Mouse (Mus musculus): ENCODE data around the gene Galns.
"Not testable (repeated sequence)": the region's sequence is repeated elsewhere in the genome, so short reads cannot be mapped to it uniquely, and the experiment has no call there.

The Galns gene

DNA sequence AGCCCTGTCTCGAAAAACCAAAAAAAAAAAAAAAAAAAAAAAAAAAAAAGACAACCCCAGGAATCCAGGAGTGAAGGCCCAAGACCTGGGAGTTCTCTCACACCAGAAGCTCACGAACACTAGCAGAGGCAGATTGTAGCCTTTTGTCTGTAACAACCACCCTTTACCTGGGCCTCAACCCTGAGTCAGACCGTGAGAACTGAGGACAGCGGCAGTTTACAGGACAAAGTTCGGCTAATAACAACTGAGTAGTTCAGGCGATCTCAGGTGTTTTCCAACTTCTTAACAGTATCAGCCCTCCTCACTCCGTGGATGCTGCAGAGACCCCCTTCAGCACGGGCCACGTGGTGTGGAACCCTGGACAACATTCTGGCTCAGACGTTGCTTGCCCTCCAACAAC is 24.5 kb downstream of the Galns start:
- no peak for DNase-seq

DNA sequence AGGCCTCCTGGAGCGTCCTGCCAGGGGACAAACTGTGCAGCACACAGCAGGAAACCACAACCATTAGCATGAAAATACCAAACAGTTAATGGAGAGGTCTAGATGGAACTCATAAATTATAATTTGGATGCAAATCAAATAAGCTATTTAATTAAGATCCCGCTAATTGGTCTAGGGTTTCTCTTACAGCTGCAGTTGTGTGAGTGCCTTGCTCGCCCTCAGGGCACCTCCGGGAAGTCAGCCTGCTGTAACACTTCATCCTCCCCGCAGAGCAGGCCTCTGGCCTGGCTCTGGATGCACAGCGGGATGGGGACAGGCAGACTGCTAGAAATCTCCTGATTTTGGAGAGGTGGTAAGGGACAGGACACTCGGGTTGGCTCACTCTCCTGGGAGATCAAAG is 25.1 kb downstream of the Galns start:
- no peak for DNase-seq

DNA sequence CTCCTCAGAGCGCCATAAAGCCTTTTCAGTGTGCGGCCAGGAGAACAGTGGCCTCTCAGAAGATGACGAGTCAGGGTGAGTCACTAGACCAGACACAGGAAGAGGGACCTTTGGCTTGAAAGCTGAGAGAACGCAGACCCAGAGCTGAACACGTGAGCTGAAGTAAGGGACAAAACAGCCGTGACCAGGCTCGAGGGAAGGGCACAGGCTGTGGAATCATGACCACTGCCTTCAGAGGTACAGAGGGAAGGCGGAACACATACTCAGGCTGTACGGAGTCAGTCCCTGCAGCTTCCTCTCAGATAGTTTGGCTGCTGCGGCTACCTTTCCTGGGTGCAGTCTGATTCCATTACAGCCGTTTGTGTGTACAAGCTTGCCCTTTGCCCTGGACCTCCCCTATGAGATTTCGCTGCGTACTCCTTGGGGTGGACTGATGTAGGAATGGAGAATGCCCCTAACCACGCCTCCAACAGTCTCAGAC is 25.8 kb downstream of the Galns start:
- no peak for DNase-seq

DNA sequence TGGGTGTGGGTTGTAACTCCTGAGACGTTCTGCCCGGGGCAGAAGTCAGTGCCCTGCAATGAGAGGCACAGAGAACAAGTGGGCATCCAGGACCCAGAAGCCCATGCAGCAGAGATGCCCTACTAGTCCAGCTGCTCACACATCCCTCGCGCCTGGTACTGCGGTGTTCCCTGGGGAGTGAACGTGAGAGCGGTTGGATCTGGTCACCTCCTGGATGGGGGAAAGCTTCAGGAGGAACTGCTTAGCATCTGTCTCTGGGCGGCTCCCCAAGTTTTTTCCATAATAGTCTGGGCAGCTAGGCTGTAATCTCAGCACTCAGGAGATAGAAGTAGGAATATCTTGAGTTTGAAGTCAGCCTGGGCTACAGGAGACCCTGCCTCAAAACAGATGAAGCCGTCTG is 26.3 kb downstream of the Galns start:
- DNase-seq, result no peak

DNA sequence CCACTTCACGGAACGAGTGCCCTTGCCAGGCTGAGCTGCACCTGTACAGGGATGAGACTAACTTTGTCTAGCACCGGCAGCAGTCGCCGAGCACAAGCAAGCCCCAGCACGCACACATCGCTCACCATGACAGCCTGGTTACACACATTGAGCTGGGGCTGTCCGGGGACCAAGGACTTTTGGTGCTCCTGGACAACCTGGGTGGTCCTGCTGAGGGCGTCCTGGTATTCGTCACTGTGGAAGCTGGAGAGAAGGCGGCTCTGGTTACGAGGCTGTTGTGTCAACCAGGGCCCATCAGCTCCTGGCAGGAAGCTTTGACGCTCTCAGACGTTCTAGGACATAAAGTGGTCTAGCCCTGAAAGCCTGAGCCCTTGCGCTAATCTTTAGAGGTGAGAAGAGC is 30.3 kb downstream of the Galns start:
- DNase-seq, result no peak

DNA sequence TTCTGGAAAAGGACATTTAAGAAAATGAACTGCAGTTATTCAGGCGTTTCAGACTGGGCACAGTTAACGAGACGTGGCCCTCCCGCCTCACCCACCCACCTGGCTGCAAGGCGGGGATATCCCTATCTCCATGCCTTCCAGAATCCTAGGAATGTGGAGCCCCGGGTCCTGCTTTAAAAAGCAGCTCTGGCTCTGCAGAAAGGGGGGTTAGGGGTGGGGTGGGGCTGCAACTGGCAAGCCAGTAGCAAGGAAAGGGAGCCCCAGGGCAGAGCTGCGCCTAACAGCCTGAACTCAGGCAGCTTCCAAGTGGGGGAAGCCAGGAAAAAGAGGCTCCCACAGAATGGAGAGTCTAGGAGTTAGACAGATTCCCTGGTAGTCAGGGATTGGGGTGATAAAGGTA is 32.1 kb downstream of the Galns start:
- DNase-seq, result no peak

DNA sequence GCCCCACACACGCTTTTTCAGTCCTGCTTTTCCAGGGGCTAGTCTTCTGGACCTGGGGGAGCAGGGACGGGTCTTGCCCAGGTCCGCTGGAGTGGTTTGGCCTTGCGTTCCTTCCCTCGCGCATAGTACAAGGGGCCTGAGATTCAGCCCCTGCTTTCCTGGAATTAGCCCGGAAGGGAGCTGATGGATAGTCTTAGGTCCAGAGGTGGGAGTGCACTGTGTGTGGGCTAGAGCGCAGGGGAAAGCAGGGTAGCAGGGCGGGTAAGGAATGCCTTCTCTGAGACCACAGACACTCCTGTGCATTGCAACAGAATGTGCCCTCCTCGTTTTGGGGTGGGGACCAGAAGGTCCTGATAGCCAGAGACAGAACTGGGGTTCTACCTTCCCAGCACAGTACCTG is 34.1 kb downstream of the Galns start:
- no peak for DNase-seq

DNA sequence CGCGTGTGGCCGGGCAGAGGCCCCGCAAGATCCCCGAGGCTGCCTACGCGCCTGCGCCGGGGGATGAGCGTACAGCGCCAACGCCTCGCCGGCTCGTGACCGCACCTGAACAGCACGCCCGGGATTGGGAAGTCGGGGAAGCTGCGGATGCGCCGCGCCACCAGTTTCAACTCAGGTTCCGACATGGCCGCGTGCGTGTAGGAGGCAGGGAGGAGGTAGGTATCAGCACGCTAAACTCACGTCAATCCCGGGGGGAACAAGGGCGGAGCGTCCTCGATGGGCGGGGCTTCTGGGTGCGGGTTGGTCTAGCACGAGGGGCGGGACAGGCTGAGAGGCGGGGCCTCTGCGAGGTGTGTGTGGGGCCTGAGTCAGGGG is 34.6 kb downstream of the Galns start, which contains the start of gene Aprt:
Gene Aprt, minus strand, starts transcription at position 262 of the 375 bp plus-strand sequence.
- DNase-seq, result peak; percentile 91 to 95

DNA sequence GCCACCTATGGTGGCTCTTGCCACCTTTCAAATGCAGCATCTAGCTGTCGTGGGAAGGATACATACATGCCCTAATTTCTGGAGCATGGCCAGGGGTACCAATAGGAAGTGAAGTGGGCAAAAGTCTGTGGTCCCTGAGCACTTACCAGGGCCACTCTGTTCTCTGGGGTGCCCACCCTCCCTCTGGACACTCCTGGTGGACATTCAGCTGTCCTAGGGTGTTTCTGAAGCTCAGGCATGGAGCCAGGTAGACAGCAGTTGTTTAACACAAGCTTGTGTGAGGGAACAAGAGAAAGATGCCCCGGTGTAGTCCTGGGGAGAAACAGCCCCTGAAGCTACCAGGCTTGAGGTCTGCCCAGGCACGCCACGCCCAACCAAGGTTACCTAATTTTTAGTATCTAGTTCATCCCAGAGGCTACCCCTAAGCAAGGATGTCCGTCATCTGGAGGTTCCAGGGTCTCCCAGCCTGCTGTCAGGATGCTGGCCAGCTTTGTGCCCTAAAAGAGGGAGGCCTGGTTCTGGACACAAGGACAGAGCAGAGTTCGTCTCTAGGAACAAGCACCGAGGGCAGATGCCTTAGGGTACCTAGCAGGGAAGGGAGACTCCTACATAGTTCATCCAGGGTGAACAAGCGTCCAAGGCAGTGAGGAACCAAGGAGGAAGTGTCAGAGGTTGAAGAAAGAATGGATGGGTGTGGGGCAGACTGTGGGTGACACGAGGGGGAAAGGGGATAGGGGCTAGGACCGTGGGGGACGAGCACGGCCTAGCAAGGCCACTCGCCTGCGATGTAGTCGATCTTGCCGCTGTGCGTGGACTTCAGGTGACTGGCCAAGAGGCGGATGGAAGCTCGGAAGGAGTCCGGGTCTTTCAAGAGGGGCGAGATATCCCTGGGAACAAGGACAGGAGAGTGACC is 35.3 kb downstream of the Galns start:
- DNase-seq, result no peak

DNA sequence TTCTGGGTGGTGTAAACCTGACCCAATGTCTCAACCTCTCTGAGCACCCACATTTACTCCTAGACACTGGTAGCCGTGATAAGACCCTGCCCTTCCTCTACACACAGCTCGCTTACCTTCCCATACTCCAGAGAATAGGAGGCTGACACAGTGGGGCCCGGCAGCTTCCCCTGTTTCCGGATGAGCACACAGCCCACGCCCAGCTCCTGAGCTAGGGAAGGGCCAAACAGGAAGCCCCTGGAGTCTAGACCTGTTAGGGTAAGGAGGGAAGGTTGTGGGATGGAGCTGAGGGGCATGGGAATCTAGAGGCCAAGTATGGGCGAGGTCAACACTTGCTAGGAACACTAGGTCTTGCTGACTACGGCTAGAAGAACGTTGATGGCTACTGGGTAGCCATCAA is 36.0 kb downstream of the Galns start:
- no peak for DNase-seq

DNA sequence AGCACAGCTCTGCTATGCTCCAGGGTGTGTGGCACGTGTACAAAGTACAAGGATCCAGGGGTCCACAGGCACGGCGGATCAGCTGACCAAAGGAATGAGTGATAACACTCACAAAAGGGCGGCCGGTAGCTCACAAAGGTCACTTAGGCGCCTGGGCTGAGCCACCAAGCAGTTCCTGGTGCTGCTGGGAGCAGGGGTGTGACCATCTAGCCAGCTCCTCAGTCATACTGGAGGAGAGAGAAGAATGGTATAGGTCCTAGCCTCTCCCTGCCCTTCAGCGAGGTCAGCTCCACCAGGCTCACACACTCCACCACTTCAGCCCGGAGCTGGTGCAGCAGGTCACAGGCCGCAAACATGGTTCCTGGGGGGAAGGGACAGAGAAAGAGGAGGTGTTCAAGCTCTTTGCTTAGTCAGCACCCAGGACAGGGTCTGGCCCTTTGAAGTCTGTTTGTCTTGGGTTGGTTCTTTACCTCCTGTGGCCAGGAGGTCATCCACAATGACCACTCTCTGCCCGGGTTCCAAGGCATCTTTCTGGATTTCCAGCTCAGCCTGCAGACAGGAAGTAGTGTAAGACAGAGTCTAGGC is 36.5 kb downstream of the Galns start:
- DNase-seq, result no peak

DNA sequence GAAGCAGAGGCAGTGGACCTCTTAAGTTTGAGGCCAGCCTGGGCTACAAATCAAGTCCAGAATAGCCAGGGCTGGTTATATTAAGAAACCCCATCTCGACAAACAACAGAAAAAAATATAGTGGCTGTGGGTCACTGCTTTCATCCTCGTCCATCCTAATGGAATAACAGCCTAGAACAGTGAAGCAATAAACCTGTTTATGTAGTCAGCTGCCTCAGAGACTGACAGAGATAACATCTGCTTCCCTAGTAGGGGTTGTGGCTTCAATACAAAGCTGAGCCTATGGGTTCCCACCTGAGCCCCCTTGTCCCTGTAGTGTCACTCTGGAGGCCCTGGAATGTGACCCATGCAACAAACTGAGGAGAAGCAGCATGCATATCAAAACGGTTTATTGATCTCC is 37.0 kb downstream of the Galns start:
- no peak for DNase-seq

DNA sequence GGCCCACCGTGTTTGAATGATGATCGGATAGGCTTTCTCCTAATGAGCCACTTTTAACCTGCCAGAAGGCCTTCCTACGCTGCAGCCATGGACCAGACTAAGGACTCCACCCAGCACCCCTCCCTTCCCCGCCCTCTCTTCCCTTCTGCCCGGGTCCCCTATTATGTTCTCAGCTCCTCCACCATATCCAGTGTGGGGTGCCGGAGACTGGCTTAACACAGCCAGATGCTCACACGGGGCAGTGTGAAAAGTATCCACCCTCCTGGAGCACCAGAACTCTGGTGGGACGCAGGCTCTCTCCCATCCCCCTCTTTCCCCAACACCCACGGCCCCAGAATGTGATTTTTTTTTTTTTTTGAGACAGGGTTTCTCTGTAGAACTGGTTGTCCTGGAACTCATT is 37.7 kb downstream of the Galns start:
- no peak for DNase-seq

DNA sequence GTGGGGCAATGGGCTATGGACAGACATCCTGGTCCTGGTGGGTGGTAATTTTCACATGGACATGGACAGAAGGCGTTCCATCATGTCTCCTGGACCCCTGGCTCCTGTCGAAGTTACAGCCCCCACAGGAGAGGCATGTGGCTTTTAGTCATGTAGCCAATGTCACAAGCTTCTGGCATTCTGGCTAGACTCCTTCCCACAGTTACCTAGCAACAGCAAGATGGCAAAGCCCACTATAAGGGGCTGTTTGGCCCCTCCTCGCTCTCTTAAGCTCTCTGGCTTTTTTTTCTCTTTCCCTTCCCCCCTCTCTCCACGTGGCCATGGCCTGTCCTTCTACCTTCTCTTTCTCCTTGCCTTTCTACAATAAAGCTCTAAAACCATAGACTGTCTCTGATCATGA is 38.1 kb downstream of the Galns start:
- DNase-seq, result not testable (repeated sequence)

DNA sequence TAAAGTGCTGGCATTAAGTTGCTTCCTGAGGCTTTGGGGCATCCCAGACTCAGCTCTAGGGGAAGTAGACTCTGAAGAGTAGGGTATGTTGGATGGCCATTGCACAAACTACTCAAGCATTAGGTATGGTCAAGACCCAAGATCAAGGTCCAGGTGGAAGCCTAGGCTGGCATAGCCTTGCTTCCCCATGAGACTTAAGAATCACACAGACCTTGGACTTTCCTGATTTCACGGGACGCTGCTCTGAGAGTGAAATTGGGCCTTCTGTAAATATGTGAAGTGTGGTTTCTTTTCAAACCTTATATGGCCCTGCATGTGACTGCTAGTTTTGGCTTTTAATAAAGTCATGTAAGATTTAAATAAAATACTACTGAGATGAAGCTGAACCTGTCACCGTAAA is 38.5 kb downstream of the Galns start:
- DNase-seq, result no peak

DNA sequence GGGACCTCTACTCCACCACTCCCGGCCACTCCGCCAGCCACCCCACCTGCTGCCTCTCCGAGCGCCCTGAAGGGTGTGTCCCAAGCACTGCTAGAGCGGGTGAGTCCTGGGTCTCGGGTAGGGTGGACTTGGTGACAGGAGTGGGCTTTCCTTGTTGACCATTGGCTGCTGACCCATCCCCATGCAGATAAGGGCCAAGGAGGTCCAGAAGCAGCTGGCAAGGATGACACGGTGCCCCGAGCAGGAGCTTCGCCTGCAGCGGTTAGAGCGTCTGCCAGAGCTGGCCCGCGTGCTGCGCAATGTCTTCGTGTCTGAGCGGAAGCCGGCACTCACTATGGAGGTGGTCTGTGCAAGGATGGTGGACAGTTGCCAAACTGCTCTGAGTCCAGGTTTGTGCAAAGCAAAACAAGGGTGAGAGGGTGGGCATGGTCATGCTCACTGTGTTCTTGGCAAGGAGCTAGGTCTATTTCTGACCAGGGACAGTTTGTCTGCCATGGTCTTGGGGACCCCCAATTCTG is 39.5 kb downstream of the Galns start:
- no peak for DNase-seq

DNA sequence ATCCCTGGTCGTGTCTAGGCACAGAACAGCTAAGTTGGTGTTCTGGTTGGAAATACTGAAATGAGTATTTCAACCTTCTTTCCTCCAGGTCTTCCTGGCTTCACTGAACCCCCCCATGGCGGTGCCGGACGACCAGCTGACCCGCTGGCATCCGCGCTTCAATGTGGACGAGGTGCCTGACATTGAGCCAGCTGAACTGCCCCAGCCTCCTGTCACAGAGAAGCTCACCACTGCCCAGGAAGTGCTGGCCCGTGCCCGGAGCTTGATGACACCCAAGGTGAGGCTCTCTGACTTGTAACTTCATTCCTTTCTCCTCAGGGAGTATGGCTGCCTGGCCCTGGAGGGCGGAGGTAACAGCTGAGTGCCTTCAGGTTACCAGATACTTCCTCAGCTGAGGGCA is 40.1 kb downstream of the Galns start:
- DNase-seq, result no peak

DNA sequence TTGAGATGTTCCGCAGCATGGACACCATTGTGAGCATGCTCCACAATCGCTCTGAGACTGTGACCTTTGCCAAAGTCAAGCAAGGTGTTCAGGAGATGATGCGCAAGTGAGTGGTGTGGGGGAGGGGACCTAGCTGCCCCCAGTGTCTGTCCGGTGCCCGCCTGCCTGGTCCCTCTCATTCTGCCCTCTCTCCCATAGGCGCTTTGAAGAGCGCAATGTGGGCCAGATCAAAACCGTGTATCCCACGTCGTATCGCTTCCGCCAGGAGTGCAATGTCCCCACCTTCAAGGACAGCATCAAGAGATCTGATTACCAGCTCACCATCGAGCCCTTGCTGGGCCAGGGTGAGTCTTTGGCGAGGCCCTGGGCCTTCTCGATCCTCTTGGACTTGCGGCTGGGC is 41.3 kb downstream of the Galns start:
- DNase-seq, result no peak

DNA sequence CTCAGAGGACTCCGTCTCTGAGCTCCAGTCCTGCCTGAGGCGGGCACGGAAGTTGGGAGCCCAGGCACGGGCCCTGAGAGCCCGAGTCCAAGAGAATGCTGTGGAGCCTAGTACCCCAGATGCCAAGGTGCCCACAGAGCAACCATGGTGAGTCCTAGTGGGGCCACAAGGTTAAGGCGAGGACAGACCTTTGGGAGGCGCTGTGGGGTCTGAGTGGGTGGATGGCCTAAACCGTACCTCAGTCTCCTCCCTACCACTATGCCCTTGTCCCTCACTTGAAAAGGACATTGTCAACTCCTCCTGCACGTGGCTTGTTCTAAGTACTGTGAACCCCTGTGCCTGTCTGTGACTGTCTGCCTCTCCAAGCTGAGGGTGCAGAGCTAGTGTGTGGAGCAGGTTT is 41.9 kb downstream of the Galns start:
- DNase-seq, result no peak

DNA sequence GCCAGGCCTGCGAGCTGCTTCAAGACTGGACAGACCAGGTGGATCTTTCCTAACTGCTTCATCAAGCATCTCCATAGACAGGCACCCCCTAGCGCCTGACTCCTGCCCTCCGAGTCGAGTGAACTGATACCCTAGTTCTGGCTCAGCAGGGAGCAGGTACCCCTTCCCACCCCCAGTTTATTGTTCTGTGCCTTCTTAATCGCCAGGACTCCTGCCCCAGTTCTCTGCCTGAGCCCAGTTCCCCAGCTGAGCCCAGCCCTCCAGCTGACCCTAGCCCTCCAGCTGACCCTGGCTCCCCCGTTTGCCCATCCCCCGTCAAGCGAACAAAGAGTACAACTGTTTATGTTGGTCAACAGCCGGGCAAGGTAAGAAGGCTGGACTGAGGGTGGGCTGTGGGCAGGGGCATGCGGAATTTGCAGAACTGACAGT is 42.4 kb downstream of the Galns start:
- DNase-seq, result peak in 1 of 2 experiments; percentile 50

DNA sequence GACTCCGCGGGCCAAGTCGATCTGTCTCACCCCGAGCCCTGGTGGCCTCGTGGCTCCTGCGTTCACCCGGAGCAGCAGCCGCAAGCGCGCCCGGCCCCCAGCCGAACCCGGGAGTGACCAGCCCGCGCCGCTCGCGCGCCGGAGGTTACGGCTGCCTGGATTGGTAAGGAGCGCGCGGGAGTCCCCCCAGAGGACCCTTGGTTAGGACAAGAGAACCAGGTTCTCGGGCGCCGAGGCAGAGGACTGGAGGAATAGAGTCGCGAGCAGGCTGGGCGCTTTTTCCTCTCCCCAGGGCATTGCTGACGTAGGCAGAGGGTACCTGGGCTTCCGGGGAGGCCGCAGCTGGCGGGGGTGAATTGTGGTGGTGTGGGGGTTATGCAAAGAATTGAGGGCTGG is 43.2 kb downstream of the Galns start:
- peak; percentile 62 to 81 for DNase-seq

DNA sequence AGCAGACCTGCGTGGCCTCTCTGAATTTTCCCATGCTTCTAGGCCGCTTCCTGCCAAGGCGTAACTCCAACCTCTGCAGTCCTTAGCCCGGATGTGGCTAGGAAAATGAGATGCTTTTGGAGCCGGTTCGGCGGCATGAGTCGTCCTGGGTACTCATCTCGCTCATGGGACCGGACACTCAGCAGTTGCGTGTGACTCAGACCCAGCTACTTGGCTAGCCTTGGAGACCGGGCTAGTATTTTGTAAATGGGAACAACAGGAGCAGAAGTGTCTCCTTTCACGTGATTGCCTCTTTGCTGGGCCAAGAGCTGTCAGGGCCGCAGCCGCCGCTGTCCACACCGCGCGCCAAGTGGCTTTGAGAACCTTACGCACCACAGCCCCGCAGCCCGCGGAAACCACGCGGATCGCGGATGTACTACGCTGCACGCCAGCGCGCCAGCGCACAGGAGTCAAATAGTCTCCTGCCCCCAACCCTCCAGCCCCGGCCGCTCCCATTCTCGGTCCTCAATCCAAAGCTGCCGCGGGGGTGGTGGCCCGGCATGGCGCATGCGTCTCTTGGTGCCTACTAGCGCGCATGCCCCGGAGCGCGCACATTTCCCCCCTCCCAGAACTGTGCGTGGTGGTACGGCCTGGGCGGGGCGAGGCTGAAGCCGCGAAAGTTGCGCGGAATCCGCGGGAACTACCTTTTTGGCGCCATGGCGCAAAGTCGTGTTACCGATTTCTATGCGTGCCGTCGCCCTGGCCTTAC is 43.7 kb downstream of the Galns start, which contains the start of gene Cdt1:
Gene Cdt1, plus strand, starts transcription at position 655 of the 748 bp plus-strand sequence.
- peak; percentile 90 to 92 for DNase-seq

DNA sequence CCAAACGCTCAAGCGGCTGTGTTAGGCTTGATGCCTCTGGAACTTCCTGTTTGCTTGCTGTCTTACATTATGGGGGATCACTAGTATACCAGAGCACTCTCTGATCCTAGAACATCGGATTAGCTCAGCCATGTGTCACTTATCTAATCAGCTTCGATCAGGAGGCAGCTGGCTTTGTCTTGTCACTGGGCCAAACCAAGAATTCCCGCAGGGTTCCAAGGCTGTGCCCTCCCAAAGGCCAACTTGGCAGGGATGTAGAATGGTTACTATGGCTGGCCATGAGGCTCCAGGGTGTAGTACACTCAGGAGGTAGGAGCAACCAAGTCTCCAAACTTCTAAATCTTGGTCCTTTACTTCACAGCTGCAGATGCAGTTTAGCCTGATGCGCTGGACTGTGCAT is 44.5 kb downstream of the Galns start:
- no peak for DNase-seq
